Mouse (Mus musculus): ENCODE results near the gene Eif5a.

Eif5a gene

GRCm38 (mm10) chr11:69902972-69903371 lies 18.8 kb downstream of the Eif5a start:
- in situ Hi-C loops (cut with MboI, MseI): no loop called here

DNA sequence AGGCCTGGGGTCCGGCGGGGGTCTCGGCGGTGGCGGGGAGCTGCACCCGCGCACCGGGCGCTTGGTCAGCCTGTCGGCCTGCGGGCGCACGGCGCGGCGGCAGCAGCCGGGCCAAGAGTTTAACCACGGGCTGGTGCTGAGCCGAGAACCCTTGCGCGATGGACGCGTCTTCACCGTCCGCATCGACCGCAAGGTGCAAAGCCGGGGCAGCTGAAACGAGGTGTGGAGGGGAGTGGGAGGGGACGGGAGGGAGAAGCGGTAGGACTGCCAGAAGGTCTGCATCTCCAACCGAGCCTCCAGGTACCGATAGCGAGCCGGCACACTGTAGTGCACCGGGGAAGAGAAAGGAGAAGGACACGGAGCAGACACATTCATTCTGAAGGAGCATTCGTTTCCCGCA lies 19.8 kb downstream of the Eif5a start:
- in situ Hi-C loops (cut with MboI, MseI): no loop called here

- in situ Hi-C loops (cut with MboI, MseI): no loop called here
Observed at GRCm38 (mm10) chr11:69901406-69901846, 20.3 kb downstream of the Eif5a start.

DNA sequence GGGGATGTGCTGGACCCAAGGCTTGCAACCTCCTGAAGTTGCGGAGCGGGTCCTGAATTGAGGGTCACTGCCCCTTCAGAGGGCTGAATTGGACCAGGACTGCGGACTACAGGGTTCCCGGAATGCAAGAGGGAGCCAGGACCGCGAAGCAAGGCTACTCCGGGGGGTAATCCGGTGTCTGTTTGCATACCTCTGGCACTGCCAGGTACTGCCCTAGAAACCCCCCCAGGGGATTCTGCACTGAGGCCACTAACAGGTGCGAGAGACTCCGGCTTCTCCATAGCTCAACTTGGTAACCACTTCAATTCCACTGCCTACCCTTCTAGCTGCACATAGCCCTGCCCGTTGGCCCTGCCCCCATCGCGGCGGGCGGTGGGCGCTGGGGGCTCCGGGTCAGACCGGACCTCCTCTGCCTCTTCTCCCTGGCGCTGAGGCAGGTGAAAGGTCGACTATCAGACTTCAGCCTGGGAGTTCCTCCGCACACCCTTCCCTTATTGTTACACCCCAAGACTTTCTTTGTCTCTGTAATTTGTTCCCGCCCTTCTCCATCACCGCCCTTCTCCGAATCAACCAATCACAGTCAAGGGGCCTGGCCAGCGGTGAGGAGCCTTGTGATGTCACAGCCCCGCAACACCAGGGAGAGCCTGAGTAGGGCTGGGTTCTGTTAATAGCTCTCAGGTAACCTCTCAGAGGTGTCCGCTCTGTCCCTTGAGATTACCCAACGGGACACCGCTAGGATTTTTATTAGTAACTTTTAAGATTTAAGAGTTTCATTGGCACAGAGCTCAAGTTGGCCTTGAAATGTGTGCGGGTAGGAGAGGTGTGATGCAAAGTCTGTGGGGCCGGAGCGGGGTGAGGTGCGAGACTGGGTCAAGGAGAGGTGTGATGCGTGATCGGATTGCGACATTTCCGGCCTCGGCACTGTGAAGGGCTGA lies 21.0 kb downstream of the Eif5a start, which contains the start of the genes 2810408A11Rik and Neurl4:
Gene 2810408A11Rik (minus strand): TSS at position 517 of the 935 bp plus-strand sequence.
Gene Neurl4 (plus strand): TSS at position 602 of the 935 bp plus-strand sequence.
- in situ Hi-C loops (cut with MboI, MseI): no loop called here

DNA sequence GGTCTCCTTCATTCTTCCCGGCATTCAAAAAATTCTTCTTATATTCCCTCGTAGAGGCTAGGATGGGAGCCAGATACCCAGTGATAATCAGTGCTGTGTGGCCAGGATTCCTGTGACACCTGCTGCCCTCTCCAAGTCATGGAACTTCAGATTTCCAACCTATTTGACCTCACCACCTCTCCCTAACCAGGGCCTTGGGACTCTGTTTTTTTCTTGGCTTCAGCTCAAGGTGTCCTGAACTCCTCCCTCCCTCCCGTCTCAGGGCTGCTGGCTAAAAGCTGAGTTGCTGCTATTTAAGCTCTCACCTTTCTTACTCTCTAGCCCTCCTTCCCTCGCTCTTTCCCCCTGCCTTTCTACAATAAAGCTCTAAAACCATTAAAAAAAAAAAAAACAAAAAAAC lies 21.9 kb downstream of the Eif5a start:
- in situ Hi-C loops (cut with MboI, MseI): no loop called here

- in situ Hi-C loops (cut with MboI, MseI): no loop called here
Observed at GRCm38 (mm10) chr11:69895291-69895690, 26.5 kb downstream of the Eif5a start, which contains the start of gene Acap1. Gene Acap1, minus strand, starts transcription at chr11:69895539.

DNA sequence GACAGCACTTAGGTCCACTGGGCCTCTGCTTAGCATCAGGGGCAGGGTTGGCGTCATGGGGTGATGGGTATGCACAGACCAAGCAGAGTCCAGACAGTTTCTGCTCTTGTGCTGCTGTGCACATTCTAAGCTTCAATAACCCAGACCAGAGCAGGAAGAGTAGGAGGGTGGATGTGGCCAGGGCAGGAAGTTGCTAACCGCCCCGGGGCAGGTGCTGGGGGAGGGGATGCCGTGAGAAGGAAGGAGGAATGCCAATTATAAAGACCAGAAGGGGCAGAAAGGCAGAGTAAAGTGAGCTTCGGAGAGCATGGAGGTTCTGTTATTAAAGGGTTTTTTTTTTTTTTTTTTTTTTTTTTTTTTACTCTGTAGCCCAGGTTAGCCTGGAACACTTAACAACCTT lies 27.1 kb downstream of the Eif5a start:
- in situ Hi-C loops (cut with MboI, MseI): no loop called here

GRCm38 (mm10) chr11:69891482-69891881 lies 30.3 kb downstream of the Eif5a start:
- in situ Hi-C loops (cut with MboI, MseI): no loop called here

DNA sequence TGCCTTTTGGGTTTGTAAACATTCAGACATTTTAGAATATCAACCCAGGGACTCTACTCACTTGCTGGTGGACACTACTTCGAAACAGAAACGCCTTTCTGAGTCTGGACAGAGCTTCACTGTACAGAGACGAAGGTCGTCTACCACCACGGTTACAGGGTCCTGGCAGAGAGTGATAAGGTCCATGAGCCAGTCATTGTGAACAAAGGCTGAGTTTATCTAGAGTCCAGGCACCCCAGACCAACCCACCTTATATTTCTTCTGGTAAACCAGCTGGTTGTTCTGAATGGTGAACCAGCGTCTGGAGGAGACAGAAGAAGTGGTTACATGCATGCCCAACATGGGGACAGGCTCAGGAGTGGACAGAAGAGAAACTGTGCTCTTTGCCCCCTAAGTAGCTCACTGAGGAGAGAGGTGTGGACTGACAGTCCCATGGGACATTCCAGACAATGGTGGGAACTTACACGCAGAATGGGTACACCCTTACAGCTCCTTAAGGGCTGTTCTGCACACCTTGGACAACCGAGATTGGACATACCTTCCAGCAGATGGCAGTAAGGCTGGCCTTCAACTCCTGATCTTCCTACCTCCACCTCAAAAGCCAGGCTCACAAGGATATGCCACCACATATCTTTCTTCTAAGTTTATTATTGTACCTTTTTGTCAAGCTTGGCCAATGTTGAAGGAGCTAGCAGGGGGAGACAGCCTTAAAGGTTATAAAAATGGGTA lies 34.7 kb downstream of the Eif5a start:
- in situ Hi-C loops (cut with MboI, MseI): no loop called here

- in situ Hi-C loops (cut with MboI, MseI): no loop called here
Observed at GRCm38 (mm10) chr11:69884663-69885062, 37.1 kb downstream of the Eif5a start.

DNA sequence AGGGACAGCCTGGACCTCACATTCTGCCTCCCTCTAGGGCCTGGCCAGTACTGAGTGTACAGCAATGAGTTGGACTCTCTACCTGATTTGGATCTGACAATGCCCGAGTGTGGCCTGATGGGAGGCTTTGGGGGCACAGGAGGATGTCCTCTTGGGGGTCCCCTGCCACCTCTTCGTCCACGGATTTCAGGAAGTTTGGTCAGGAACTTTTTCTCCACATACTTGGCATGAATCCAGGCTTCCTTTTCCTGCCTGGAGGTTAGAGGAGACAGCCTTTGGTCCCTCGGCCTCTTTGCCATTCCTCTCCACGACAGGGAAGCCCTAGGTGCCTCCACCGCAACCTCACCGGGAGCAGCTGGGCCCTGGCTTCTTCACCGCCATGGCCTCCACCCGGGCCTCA lies 37.5 kb downstream of the Eif5a start:
- in situ Hi-C loops (cut with MboI, MseI): no loop called here

DNA sequence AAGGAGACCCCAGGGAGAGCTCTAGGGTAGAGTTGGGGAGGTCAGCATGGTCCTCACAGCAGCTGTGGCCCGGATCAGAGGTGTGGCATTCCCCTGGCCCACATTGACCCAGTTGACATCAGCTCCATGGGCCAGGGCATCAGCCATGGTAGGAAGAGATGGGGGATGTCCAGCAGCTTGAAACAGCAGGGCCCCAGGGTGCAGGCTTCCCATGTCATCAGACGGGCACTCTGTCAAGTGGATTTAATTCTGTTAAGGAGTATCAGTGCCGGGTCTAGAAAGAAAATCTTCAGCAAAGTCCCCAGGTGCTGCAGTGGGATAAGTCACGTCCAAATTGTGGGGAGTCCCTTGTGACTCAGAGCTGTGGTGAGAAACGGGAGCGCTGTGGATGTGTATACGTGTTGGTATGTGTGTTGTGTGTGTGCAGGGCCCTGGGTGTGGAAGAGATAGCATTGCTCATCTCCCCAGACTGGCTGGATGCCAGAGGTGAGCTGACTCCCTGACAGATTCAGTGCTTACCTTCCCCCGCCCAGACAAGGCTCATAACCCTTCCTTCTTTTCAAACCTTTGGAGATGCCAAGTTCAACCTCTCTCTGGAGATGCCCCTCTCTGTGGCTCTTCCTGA lies 38.1 kb downstream of the Eif5a start:
- in situ Hi-C loops (cut with MboI, MseI): no loop called here

DNA sequence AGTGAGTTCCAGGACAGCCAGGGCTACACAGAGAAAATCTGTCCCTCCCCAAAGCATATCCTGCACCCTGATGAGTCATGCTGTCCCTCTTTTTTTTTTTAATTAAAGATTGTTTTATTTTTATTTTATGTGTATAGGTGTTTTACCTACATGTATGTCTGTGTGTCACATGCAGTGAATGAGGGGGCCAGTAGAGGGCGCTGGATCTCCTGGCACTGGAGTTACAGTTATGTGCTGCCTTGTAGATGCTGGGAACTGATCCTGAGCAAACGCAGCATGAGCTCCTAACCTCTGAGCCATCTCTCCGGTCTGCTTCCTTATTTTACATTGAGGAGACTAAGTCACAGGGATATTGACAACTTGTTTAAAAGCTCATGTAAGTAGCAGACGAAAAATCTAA lies 38.7 kb downstream of the Eif5a start:
- in situ Hi-C loops (cut with MboI, MseI): no loop called here

DNA sequence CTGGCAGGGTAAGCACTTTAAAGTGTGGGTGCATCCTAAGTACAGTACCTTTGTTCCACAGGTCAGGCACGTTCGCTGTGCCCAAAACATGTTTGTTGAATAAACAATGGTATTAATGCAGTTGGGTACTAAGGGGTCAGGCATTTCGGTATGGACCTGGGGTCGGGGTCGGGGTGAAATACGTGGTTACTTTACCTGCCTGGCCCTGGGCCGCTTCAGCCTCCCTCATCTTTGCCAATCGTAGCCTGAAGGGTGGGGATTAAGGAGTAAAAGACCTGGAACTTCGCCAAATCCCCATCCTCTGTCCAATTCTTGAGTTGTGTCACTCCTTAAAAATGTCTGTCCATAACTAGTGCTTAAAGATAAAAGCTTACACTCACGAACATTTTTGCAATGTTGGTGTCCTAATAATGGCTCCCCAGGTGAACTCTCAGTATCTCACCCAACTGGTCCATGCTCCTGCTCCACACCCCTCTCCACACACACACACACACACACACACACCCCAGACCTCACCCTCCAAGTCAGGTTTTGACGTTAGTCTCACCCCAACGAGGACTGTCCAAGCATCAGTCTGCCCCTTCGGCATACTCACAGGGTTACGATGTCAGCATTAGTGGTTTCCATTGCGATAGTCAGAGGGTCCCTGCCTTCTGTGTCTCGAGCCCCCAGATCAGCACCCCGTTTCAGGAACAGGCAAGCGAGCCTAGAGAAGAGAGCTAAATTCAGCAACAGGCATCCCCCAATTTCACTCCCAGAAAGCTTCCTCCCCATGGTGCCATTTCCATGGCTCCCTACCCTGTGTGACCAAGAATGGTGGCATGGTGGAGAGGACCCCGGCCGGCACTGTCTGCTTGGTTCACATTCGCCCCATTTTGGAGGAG lies 39.7 kb downstream of the Eif5a start:
- in situ Hi-C loops (cut with MboI, MseI): no loop called here

DNA sequence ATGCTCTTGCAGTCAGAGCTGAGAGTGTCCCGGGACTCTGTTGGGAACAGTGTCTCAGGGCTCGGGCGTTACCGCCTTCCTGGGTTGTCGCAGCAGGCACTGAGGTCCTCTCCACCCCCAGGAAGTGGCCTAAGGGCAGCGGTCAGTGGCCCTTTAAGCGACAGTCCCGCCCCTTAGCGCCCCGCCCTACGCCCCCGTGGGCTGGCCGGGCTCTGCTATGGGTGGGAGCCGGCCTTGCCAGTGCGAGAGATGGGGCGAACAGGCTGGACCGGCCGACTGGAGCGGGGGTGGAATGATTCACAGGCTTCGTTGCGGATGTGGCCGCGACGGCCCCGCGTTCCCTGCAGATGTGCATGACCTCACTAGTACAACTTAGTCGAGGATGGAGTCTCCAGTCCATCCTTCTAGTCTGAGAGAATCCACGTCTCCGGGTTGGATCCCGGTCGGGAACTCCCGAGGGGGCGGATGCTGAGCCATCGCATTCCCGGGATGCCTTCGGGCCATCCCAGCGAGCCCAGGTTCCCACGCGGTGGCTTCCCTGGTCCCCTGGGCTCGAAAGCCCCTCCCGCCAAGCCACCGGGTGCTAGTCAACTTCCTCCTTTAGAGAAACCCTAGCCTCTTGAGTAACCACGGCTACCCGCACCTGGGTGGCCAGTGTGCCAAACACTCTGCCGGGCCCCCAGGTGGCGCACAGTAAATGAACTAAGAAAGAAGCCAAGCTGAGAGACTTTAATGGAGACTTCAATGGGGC lies 40.7 kb downstream of the Eif5a start, which contains the start of gene Kctd11:
Gene Kctd11 (minus strand): TSS at position 554 of the 751 bp plus-strand sequence.
- in situ Hi-C loops (cut with MboI, MseI): no loop called here

- in situ Hi-C loops (cut with MboI, MseI): no loop called here
Observed at GRCm38 (mm10) chr11:69880506-69880852, 41.3 kb downstream of the Eif5a start.

- in situ Hi-C loops (cut with MboI, MseI): loop anchor here (5.0 kb wide), 1 partner anchor 77 kb away; the partner anchor contains the start of gene Fgf11
Observed at GRCm38 (mm10) chr11:69879711-69880110, 42.0 kb downstream of the Eif5a start.

GRCm38 (mm10) chr11:69878952-69879351 lies 42.8 kb downstream of the Eif5a start:
- in situ Hi-C loops (cut with MboI, MseI): loop anchor here (5.0 kb wide), 1 partner anchor 77 kb away; the partner anchor contains the start of gene Fgf11

DNA sequence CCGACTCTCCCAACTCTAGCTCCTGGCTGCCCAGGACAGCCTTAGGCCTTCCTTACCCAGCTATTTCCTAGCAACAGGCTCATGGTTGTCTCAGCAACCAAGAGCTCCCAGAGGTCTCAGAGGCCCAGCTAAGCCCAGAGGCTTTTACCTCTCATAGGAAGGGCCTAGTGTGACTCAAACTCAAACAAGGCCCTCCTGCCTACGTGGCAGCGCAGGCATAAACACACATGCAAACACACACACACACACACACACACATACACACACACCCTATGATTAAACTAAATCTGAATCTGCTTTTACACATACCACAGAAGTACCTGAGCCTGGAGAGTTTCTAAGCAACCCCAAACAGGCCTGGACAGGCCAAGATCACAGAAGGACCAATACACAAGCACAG lies 43.4 kb downstream of the Eif5a start:
- in situ Hi-C loops (cut with MboI, MseI): loop anchor here (5.0 kb wide), 1 partner anchor 76 kb away; the partner anchor contains the start of gene Fgf11

GRCm38 (mm10) chr11:69877878-69878277 lies 43.9 kb downstream of the Eif5a start, which contains the start of gene Tmem95:
Gene Tmem95, minus strand, starts transcription at chr11:69878018.
- in situ Hi-C loops (cut with MboI, MseI): loop anchor here (5.0 kb wide), 1 partner anchor 76 kb away; the partner anchor contains the start of gene Fgf11

Measured in T-helper 2 cell (primary cell).